Mouse (Mus musculus): ENCODE measurements at regions not wholly inside any gene's neighbourhood (a gene's known extent, or its start where the extent isn't known, plus 50 kb on each side); places are given as distances from the start of the nearest gene placed in this dataset.

GRCm38 (mm10) chr1:194334752-194335719 lies 283.0 kb upstream of the Plxna2 start:
- peak; percentile 24 for DNase-seq

GRCm38 (mm10) chr1:194332639-194333038 lies 285.4 kb upstream of the Plxna2 start:
- DNase-seq, result no peak

GRCm38 (mm10) chr1:194330471-194330870 lies 287.5 kb upstream of the Plxna2 start:
- no peak for DNase-seq

GRCm38 (mm10) chr1:194320320-194321036 lies 297.5 kb upstream of the Plxna2 start:
- DNase-seq, result no peak

GRCm38 (mm10) chr1:194318351-194318750 lies 299.7 kb upstream of the Plxna2 start:
- DNase-seq, result no peak

GRCm38 (mm10) chr1:194315593-194315992 lies 302.4 kb upstream of the Plxna2 start:
- DNase-seq, result no peak

GRCm38 (mm10) chr1:194310373-194310772 lies 307.6 kb upstream of the Plxna2 start:
- no peak for DNase-seq

GRCm38 (mm10) chr1:194308648-194309047 lies 309.4 kb upstream of the Plxna2 start:
- no peak for DNase-seq

- DNase-seq, result no peak
These were observed 314.1 kb upstream of the Plxna2 start for GRCm38 (mm10) chr1:194303951-194304350.

- no peak for DNase-seq
These were observed 315.2 kb upstream of the Plxna2 start for GRCm38 (mm10) chr1:194302775-194303174.

- DNase-seq, result no peak
These were observed 336.1 kb upstream of the Plxna2 start for GRCm38 (mm10) chr1:194281941-194282340.

GRCm38 (mm10) chr1:194268028-194268427 lies 350.0 kb upstream of the Plxna2 start:
- DNase-seq, result no peak

- DNase-seq, result no peak
These were observed 355.6 kb upstream of the Plxna2 start for GRCm38 (mm10) chr1:194262374-194262773.

- DNase-seq, result no peak
These were observed 358.1 kb upstream of the Plxna2 start for GRCm38 (mm10) chr1:194259957-194260356.

- DNase-seq, result no peak
These were observed 373.1 kb upstream of the Plxna2 start for GRCm38 (mm10) chr1:194244776-194245366.

- no peak for DNase-seq
These were observed 376.9 kb upstream of the Plxna2 start for GRCm38 (mm10) chr1:194241111-194241510.

- no peak for DNase-seq
These were observed 386.8 kb upstream of the Plxna2 start for GRCm38 (mm10) chr1:194231206-194231605.

- no peak for DNase-seq
These were observed 391.4 kb upstream of the Plxna2 start for GRCm38 (mm10) chr1:194226550-194227160.

GRCm38 (mm10) chr1:194225786-194226185 lies 392.2 kb upstream of the Plxna2 start:
- no peak for DNase-seq

- DNase-seq, result no peak
These were observed 394.0 kb upstream of the Plxna2 start for GRCm38 (mm10) chr1:194224046-194224445.

- DNase-seq, result no peak
These were observed 394.4 kb upstream of the Plxna2 start for GRCm38 (mm10) chr1:194223610-194224009.

GRCm38 (mm10) chr1:194223015-194223414 lies 395.0 kb upstream of the Plxna2 start:
- peak; percentile 63 for DNase-seq

Data from gastrocnemius, postnatal 25 days (tissue).